Mouse (Mus musculus) adrenal gland, adult 18-20 months (tissue): Measurements from ENCODE around the gene Ccdc146. TPM values are rescaled to one million over a fixed set of nuclear protein-coding genes. Genes with fewer than 3 reads are reported as not detected.
A peak's percentile ranks its signal among the peaks of the same experiment; 100 is the strongest.

Source experiments
- DNase-seq, 2 experiments: peaks; one replicate each; pipeline ENCODE4 v3.0.0; 2021 to 2022; ENCODE audit warnings: low spot score in 2 of 2
- total RNA-seq, 2 experiments: library from RNA; stranded (reverse); gene quantifications; 1 replicate in 1 of 2; 2 replicates in 1 of 2; pipeline ENCODE4 v1.2.3; 2021

Gene Ccdc146
- total RNA-seq, 2 experiments from 2014 or later: not detected

- no peak for DNase-seq
Observed at GRCm38 (mm10) chr5:21267090-21267489, 157.4 kb downstream of the Ccdc146 start.

GRCm38 (mm10) chr5:21265049-21265448 lies 159.4 kb downstream of the Ccdc146 start:
- peak; percentile 78 to 84 for DNase-seq

GRCm38 (mm10) chr5:21264352-21265021 lies 160.0 kb downstream of the Ccdc146 start:
- DNase-seq: no peak

DNA sequence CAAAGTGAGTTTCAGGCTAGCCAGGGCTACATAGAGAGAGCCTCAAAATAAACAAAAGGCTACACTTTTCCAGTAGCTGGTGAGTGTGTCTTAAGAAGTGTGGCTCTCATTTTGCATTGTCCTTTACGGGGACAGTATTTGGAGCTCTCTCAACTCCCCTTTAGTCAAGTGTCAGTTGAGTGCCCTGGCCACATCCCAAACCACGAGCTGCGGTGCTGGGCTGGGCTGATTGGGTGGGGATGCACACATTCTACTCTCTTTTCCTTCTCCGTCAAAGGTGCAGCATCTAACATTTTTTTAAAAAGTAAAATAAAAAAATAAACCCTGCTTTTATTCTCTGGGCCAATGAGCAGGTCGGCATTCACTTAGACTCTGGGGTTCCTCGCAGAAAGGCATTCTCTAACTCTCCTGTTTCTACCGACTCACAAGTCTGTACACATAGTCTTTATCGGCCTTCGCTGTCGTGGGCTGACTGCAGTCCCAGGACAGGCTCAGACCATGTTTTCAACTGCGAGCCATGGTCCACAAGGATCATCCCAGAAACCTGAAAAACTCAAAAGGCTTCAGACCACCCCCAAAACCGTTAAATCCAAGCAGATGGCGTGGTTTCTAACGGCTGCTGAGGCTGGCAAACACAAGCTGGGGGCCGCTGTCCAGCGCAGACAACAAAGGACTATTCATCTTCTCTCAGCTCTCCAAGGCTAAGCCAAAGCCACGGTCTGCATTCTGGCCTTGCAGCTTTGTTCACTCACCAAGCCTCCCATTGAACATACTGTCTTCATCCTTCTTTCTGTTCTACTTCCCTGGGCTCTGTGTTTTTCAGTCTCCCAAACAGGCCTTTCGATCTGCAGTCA lies 161.0 kb downstream of the Ccdc146 start:
- DNase-seq: no peak

DNA sequence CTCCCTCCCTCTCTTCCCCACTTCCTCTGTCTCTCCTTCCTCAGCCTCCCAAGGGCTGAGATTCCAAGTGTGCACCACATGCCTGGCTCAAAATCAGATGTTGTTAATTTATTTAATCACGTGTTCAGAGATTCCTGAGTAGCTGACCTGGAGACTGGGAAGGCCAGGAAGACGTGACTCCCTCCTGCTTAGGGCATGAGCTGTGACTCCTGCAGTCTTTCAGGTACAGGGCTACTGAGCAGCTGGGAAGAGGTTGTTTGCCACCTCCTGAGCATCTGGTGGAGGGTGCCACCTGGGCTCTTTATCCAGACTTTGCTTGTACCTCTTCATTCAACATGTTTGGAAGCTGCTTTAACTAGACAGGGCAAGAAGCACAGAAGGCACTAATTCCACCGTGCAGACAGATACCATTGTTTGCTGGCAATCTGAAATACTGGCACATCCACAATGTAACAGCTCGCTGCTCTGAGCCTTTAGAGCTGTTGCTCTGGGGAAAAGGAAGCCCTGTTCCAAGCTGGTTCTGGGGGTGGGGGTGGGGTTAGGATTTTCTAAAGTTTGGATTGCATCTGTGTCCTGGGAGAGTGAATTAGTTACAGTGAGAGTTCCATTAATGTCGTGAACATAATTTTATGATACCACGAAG lies 163.2 kb downstream of the Ccdc146 start:
- no peak for DNase-seq

DNA sequence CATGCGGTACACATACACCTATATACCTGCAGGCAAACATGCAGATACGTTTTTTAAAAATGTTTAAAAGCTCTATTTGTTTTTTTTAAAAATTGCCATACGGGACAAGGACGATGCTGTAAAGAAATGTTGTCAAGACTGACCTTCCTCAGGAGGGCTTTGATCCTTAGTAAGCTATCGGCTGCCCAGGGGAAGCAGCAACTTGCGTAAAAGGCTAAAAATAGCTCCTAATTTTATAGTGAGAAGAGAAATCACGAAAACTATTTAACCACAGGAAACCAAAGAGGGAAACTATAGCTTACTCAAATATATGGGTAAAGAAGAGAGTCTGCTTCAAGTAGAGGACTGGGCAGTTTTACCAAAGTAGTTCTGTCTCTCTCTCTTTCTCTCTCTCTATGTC lies 163.7 kb downstream of the Ccdc146 start:
- no peak for DNase-seq

DNA sequence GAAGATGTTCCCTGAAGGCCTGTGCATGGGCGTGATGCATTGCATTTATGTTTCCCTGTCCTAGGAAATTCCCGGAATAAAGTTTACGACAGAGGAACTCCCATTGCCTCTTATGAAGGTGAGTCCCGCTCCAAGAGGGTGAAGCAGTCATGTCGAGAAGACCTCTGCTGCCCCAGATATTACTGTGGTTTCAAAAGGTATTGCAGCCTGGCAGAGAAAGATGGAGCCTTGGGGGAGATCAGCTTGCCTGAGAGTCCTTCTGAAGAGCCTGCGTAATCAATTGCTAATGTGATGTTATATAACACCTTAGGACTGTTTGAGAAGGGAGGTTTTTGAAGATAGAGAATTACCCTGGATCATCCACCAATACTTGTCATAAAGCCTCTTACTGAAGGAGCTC lies 166.7 kb downstream of the Ccdc146 start:
- no peak for DNase-seq

- DNase-seq: no peak
Observed at GRCm38 (mm10) chr5:21257126-21257525, 167.4 kb downstream of the Ccdc146 start.

DNA sequence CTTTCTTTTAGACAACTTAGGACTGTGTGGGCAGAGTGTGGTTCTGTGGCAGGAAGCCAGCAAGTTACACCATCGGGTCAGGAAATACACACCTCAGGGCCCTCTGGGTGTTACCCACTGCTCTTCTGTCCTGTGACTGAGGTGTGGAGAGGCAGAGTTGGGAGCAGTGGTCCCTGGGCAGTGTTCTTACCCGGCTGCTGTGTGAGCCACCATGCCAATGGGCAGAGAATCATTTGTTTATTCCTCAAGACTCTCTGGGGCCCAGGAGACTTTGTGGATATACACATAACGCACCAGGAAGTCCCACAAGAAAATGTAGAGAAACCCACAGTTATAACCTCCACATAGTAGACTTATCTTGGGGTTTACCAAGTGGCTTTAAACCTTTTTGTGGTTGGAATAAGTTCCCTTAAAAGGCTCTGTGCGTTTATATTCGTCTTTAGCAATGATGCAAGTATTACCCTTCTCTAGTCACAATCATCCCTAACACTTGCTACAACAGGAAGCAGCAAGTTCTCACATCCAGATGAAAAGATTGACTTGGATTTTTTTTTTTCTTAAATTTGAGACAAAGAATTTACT lies 168.8 kb downstream of the Ccdc146 start:
- DNase-seq: no peak

DNA sequence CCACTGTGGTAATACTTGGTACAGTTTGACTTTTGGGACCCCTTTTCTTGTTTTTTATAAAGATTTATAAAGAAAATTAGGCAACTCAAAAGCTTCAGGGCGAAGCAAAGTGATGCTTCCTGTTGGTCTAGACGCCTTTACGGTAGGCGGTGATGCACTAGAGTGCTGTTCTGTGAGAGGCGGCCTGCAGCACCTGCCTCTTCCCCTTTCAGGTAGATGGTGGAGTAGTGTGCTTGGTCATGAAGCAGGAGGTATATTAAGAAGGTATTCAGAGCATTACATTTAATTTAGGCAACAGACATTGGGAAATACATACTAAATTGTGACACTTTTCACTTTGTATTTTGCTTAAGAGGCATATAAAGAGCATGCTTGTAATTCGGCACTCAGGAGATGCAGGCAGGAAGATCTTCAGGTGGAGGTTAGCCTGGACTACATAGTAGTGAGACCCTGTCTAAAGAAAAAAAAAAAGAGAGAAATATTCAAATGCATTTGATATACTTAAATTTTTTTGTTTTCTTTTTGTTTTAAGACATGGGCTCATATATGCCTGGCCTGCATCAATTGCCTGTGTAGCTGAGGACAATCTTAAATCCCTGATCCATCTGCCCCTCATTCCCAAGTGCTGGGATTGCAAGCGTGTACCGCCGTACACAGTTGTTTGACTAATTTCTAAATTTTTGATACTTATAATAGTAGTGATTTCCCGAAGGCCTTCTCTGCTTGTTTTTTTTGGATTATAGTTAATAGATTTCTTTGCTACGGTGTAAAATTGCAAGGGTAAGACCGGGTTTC lies 169.5 kb downstream of the Ccdc146 start:
- no peak for DNase-seq

GRCm38 (mm10) chr5:21248834-21249233 lies 175.6 kb downstream of the Ccdc146 start:
- no peak for DNase-seq

DNA sequence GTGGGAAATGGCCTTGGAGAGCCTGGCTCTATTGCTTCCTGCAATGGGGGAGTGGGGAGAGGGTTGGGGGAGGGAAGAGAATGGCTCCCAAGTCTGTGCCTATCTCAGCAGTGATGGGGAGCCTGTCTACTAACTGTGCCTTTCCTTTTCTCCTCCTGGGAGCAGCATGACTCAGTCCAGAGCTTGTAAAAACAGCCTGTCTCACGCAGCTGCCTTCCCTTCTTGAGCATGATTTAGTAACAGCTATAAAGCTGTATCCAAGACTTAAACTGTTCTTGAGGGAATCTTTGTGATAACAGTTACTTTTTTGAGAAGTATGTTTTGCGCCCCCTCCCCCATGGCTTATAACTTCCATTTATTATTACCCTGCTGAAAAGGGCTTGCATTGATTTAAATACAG lies 176.6 kb downstream of the Ccdc146 start:
- no peak for DNase-seq

DNA sequence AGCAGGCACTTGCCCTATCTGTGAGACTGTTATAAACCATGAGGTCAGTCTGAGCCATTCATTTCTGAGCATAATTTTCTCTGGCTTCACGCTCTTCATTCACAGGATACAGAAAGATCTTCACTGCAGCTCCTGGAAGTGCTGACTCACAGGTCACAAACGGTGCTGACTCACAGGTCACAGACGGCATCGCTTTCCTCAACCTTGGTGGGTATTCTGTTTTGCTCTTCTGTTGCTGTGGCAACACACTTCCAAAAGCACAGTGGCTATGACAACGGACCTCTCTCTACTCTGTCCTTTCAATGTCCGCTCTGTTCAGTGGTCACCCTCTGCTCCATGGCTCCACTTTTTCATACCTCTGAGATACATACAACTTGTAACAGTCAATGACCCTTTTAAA lies 177.7 kb downstream of the Ccdc146 start:
- no peak for DNase-seq

- no peak for DNase-seq
Observed at GRCm38 (mm10) chr5:21245241-21245640, 179.2 kb downstream of the Ccdc146 start.

DNA sequence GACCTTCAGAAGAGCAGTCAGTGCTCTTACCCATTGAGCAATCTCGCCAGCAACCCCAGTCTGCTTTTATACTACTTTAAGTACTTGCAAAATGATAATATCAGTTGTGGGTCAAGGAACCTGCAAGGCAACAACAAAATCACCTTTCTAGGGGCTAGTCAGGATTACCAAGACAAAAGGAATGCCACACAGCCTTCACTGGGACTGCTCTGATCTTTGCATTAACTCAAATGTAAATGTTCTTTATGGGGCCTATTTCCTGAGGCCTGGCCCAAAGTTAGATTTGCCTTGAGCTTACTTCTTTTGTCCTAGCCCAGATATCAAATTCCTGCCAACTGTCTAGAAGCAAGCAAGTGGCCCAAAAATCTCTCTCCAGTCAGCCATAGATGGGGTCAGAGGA lies 179.9 kb downstream of the Ccdc146 start:
- DNase-seq: no peak

Other genes starting within 250 kb of the Ccdc146 start
- 1 to 10 TPM; 5.0 TPM for gene Gsap, start 238.4 kb downstream of the Ccdc146 start, total RNA-seq
- gene Fgl2, start 52.0 kb downstream of the Ccdc146 start, total RNA-seq: 10 to 100 TPM in 1 of 2 experiments, 1 to 10 TPM in 1; 9.1 to 11.0 TPM
- 10 to 100 TPM; 12.3 to 13.5 TPM for gene Fam185a, start 281 bp upstream of the Ccdc146 start, total RNA-seq
- 1 to 10 TPM; 3.0 to 3.4 TPM for gene Lrrc17, start 118.9 kb upstream of the Ccdc146 start, total RNA-seq
- gene Fbxl13, start 221.0 kb upstream of the Ccdc146 start, total RNA-seq: under 1 TPM in 1 of 2 experiments, not detected in 1; 0.20 TPM
- 10 to 100 TPM; 11.8 to 17.0 TPM for gene Armc10, start 221.1 kb upstream of the Ccdc146 start, total RNA-seq